Comparison of ENCODE assay signal across 8 mouse cellular contexts in genomic region chr12:27182397-27183375, GRCm38 (mm10).
DNase-seq lines count a peak whose midpoint lies in the region; ATAC-seq lines count a peak whose summit lies in the region.

No protein-coding gene starts in this region.

- peaks cover 48% of the 10 kb centered on the region for H3K4me1 ChIP-seq in embryonic facial prominence, embryonic 13.5 days
- H3K4me1 ChIP-seq in liver, embryonic 12.5 days, result no peaks in the 10 kb centered on the region

- H3K36me3 ChIP-seq in embryonic facial prominence, embryonic 13.5 days, result no peaks in the 10 kb centered on the region
- no peaks in the 10 kb centered on the region for H3K36me3 ChIP-seq in liver, embryonic 12.5 days

- intact Hi-C loops in heart, postnatal 10 days (cut with DNase I), result no loop called here

- H3K4me2 ChIP-seq in embryonic facial prominence, embryonic 13.5 days, result no peak overlapping the region
- no peak overlapping the region for H3K4me2 ChIP-seq in liver, embryonic 12.5 days

- H3K9ac ChIP-seq in embryonic facial prominence, embryonic 13.5 days, result no peak overlapping the region
- no peak overlapping the region for H3K9ac ChIP-seq in liver, embryonic 12.5 days

- no peaks in the 10 kb centered on the region for H3K27me3 ChIP-seq in embryonic facial prominence, embryonic 13.5 days
- no peaks in the 10 kb centered on the region for H3K27me3 ChIP-seq in liver, embryonic 12.5 days (replicated peaks)

- 0 out of 2 replicates have a peak, but pooled peaks have one; percentile 52 for ATAC-seq in embryonic facial prominence, embryonic 13.5 days (ENCODE audit: insufficient number of reproducible peaks, insufficient read depth, low FRiP score, low TSS enrichment, low read depth)
- ATAC-seq in liver, embryonic 12.5 days, result no peak

- H3K4me3 ChIP-seq in embryonic facial prominence, embryonic 13.5 days, result no peak overlapping the region
- H3K4me3 ChIP-seq in liver, embryonic 12.5 days, result no peak overlapping the region

- 24% methylated on average over 5 of the region's 5 CpGs for WGBS in embryonic facial prominence, embryonic 13.5 days
- WGBS in liver, embryonic 12.5 days (ENCODE audit: insufficient replicate concordance), result 49% methylated on average over 5 of the region's 5 CpGs

- DNase-seq in MN1 (ENCODE audit: low spot score), result peak; percentile 63
- peak; percentile 60 to 70 for DNase-seq in heart, postnatal 10 days
- DNase-seq in lung, postnatal 14 days, result peak; percentile 24
- DNase-seq in urinary bladder, postnatal 14 days (ENCODE audit: low spot score), result no peak
- DNase-seq in adrenal gland, adult 2 months, result no peak
- no peak for DNase-seq in layer of hippocampus, adult 18-20 months (ENCODE audit: low spot score in 2 of 2)

- peaks cover 4% of the 10 kb centered on the region; the same call in 1 of the 2 replicates for H3K9me3 ChIP-seq in embryonic facial prominence, embryonic 13.5 days
- H3K9me3 ChIP-seq in liver, embryonic 12.5 days (replicated peaks), result no peaks in the 10 kb centered on the region

- peak overlapping the region; percentile 76 for H3K27ac ChIP-seq in embryonic facial prominence, embryonic 13.5 days
- H3K27ac ChIP-seq in liver, embryonic 12.5 days, result no peak overlapping the region

Comparison
In these comparisons a context has a peak if more than half of its experiments do, and no peak if none do; other contexts are left out.
1. DNase-seq: peak in MN1 (single experiment), heart, postnatal 10 days (2 of 2) and lung, postnatal 14 days (single experiment); none in urinary bladder, postnatal 14 days (single experiment), adrenal gland, adult 2 months (single experiment) and layer of hippocampus, adult 18-20 months (0 of 2).